Mouse (Mus musculus) spleen, adult 2 months (tissue): ENCODE results near the gene Cyp46a1.

Source experiments
- CTCF ChIP-seq: fragments of 200-500 bp; IDR thresholded peaks from 2 replicates; pipeline ENCODE4 v1.5.1; 2011; ENCODE audit warnings: mild to moderate bottlenecking, inconsistent platforms; ENCODE audit not compliant: insufficient read depth, insufficient read length, insufficient replicate concordance; ENCODE audit errors: extremely low read depth
- POLR2A ChIP-seq: fragments of 200-500 bp; IDR thresholded peaks from 2 replicates; pipeline ENCODE4 v1.6.1; 2011; ENCODE audit warnings: low read depth, low read length, inconsistent platforms

- TF ChIP-seq POLR2A (no peak), CTCF (no peak)
Measured at GRCm38 (mm10) chr12:108386476-108387232, 52.5 kb downstream of the Cyp46a1 start.
